Mouse (Mus musculus) lung, embryonic 16.5 days (tissue): Measurements from ENCODE around the gene Olfr237-ps1. TPM values are rescaled to one million over a fixed set of nuclear protein-coding genes. Genes with fewer than 3 reads are reported as not detected.
"Not testable (repeated sequence)": the region's sequence is repeated elsewhere in the genome, so short reads cannot be mapped to it uniquely, and the experiment has no call there.

Source experiments
- ATAC-seq: fragments of 200-750 bp; cut with Nextera tagmentation; 2 replicates; pipeline ENCODE4 v1.8.0; 2017; ENCODE audit warnings: low read depth, mild to moderate bottlenecking, moderate library complexity
- H3K27ac ChIP-seq: fragments of 300-500 bp; sonication (generic); 2 replicates; pipeline ENCODE4 v1.5.1; 2014; ENCODE audit warnings: mild to moderate bottlenecking, control low read depth, low read length
- H3K27me3 ChIP-seq: fragments of 300-500 bp; sonication (generic); 2 replicates; pipeline ENCODE4 v1.6.1; 2014; ENCODE audit warnings: low read depth, low read length, mixed read lengths; ENCODE audit not compliant: control insufficient read depth, insufficient read depth
- H3K36me3 ChIP-seq: fragments of 300-500 bp; sonication (generic); 2 replicates; pipeline ENCODE4 v1.6.1; 2014; ENCODE audit warnings: low read length; ENCODE audit not compliant: control insufficient read depth, insufficient read depth
- H3K4me1 ChIP-seq: fragments of 300-500 bp; sonication (generic); replicated peaks from 2 replicates; pipeline ENCODE4 v1.6.1; 2014; ENCODE audit warnings: low read length, mixed read lengths; ENCODE audit not compliant: control insufficient read depth, insufficient read depth
- H3K4me2 ChIP-seq: fragments of 300-500 bp; sonication (generic); 2 replicates; pipeline ENCODE4 v1.6.1; 2014; ENCODE audit warnings: low read depth, low read length, control low read depth
- H3K4me3 ChIP-seq: fragments of 300-500 bp; sonication (generic); 2 replicates; pipeline ENCODE4 v1.5.1; 2014; ENCODE audit warnings: mild to moderate bottlenecking, low read length, control low read depth
- H3K9ac ChIP-seq: fragments of 300-500 bp; sonication (generic); 2 replicates; pipeline ENCODE4 v1.6.1; 2014; ENCODE audit warnings: low read length, control low read depth
- H3K9me3 ChIP-seq: fragments of 300-500 bp; sonication (generic); 2 replicates; pipeline ENCODE4 v1.6.1; 2016; ENCODE audit warnings: low read length; ENCODE audit not compliant: control insufficient read depth
- WGBS: fragments of 180-500 bp; shearing (Covaris S2); extraction: QIAGEN DNeasy Blood & Tissue Kit; methylation state at CpG from one replicate; pipeline ENCODE4 v1.1.7; 2014; 5-methylcytosine and 5-hydroxymethylcytosine counted together
- polyA plus RNA-seq: library from polyadenylated mRNA; unstranded; fragments of >200 nt; fragmentation: Nextera tagmentation; extraction: Ambion mirVana; gene quantifications from 2 replicates; pipeline ENCODE4 v1.2.1, GENCODE M21; 2015

Gene Olfr237-ps1
- not detected in 2 replicates for polyA plus RNA-seq

- WGBS, result 84% methylated on average over 2 of the region's 2 CpGs
Observed at GRCm38 (mm10) chr6:43146267-43146666, at the start of gene Olfr237-ps1. Gene Olfr237-ps1 (plus strand): TSS chr6:43146567.

DNA sequence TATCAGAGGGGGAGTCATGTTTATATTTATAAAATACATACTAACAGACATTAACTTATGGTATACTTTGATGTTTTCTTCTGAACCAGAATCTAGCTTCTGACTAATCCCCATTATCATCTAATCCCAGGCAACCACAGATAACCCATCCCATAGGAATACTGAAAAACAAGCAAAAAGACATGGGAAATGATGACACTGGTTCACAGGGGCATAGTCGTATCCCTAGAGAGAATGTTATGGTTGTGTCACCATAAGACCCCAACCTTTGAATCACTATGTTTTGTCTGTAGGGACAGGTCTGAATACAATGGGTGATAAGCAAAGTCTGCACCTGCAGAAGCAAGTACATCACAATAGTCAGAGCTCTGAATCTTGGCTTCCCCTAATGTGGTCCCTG, 40.3 kb upstream of the Olfr237-ps1 start, which contains the start of gene Olfr441:
Olfr441 (plus strand) TSS at position 301 of the 400 bp plus-strand sequence.
- H3K9ac ChIP-seq, H3K4me3 ChIP-seq, H3K4me1 ChIP-seq, ATAC-seq, H3K27me3 ChIP-seq, H3K9me3 ChIP-seq, H3K4me2 ChIP-seq, H3K27ac ChIP-seq, H3K36me3 ChIP-seq: not testable (repeated sequence)
- WGBS, result 81% methylated on average over 1 of the region's 1 CpGs

More at GRCm38 (mm10) chr6:43146267-43146666, at the start of gene Olfr237-ps1:
- H3K27me3 ChIP-seq, ATAC-seq, H3K9me3 ChIP-seq, H3K27ac ChIP-seq, H3K9ac ChIP-seq, H3K4me2 ChIP-seq, H3K4me3 ChIP-seq, H3K36me3 ChIP-seq, H3K4me1 ChIP-seq: not testable (repeated sequence)

- H3K36me3 ChIP-seq, result no peaks in the 10 kb centered on the region
- 49% methylated on average over 1 of the region's 1 CpGs for WGBS
Observed at GRCm38 (mm10) chr6:43159502-43159901, 13.1 kb downstream of the Olfr237-ps1 start.

GRCm38 (mm10) chr6:43162982-43163381, 16.6 kb downstream of the Olfr237-ps1 start, which contains the start of gene Olfr437:
Gene Olfr437 (plus strand): TSS chr6:43163282.
- no peaks in the 10 kb centered on the region for H3K9me3 ChIP-seq
- H3K27me3 ChIP-seq, result no peaks in the 10 kb centered on the region
- no peaks in the 10 kb centered on the region for H3K36me3 ChIP-seq
- no peak for ATAC-seq
- WGBS, result 61% methylated on average over 3 of the region's 3 CpGs
- no peak within 1 kb of the TSS for H3K27ac ChIP-seq
- H3K9ac ChIP-seq, result no peak within 1 kb of the TSS
- no peak within 1 kb of the TSS for H3K4me2 ChIP-seq
- no peak within 1 kb of the TSS for H3K4me3 ChIP-seq
- no peaks in the 10 kb centered on the region for H3K4me1 ChIP-seq

More at GRCm38 (mm10) chr6:43159502-43159901, 13.1 kb downstream of the Olfr237-ps1 start:
- H3K4me3 ChIP-seq, result no peak overlapping the region
- no peak overlapping the region for H3K27ac ChIP-seq
- no peaks in the 10 kb centered on the region for H3K4me1 ChIP-seq
- no peaks in the 10 kb centered on the region for H3K27me3 ChIP-seq
- H3K9ac ChIP-seq, result no peak overlapping the region
- H3K4me2 ChIP-seq, result no peak overlapping the region
- ATAC-seq, result no peak
- no peaks in the 10 kb centered on the region for H3K9me3 ChIP-seq

- Histone ChIP-seq H3K4me1 (no peaks in the 10 kb centered on the region), H3K27ac (no peak overlapping the region), H3K36me3 (no peaks in the 10 kb centered on the region), H3K4me3 (no peak overlapping the region), H3K9ac (no peak overlapping the region), H3K9me3 (no peaks in the 10 kb centered on the region), H3K4me2 (no peak overlapping the region), H3K27me3 (no peaks in the 10 kb centered on the region)
- no peak for ATAC-seq
- WGBS, result 85% methylated on average over 4 of the region's 4 CpGs
Observed at GRCm38 (mm10) chr6:43167246-43167645, 20.9 kb downstream of the Olfr237-ps1 start.

DNA sequence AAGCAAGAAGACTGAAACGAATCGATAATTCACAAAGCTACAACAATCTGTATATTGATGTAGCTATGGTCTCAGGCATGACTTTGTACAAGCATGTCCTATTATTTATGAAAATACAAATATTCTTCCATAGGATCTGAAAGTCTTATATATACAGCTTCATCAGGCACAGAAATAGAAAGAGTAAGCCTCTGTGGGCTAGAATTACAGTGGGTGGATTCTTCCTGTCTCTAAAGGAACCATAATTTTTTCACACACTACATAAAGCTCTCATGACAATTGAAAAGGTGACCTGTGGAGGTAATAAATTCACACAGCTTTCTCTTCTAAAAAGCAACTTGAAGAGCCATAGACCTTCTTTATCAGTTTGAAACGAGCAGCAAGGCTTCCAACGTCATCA, 25.5 kb downstream of the Olfr237-ps1 start, which contains the start of gene Olfr13:
Olfr13 (plus strand) TSS at position 301 of the 400 bp plus-strand sequence.
- Histone ChIP-seq H3K9ac (no peak within 1 kb of the TSS), H3K27ac (no peak within 1 kb of the TSS), H3K4me1 (no peaks in the 10 kb centered on the region), H3K9me3 (no peaks in the 10 kb centered on the region), H3K36me3 (no peaks in the 10 kb centered on the region), H3K4me3 (no peak within 1 kb of the TSS), H3K4me2 (no peak within 1 kb of the TSS), H3K27me3 (no peaks in the 10 kb centered on the region)
- no peak for ATAC-seq
- WGBS, result 50% methylated on average over 4 of the region's 4 CpGs

DNA sequence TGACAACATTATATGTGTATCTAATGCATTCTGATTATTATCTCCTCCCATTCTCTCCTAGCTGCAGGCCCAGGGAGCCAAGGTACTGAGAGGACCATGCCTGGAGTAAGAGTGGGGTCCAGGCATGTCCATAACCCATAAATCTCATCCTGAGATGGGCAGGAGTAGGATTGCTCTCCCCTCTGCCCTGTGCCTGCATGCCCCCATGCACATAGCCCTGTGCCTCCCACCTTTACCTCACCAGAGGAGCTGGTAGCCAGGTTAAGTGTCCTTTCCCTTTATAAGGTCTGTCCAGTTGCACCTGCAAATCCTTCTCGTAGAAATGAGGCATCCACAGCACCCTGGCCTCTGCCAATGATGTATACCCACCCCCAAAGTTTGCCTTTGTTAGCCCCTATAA, 31.8 kb downstream of the Olfr237-ps1 start:
- no peak for ATAC-seq
- Histone ChIP-seq H3K27ac (no peak overlapping the region), H3K4me1 (no peaks in the 10 kb centered on the region), H3K9me3 (no peaks in the 10 kb centered on the region), H3K4me2 (no peak overlapping the region), H3K27me3 (no peaks in the 10 kb centered on the region), H3K36me3 (no peaks in the 10 kb centered on the region), H3K4me3 (no peak overlapping the region), H3K9ac (no peak overlapping the region)
- WGBS, result 59% methylated on average over 1 of the region's 1 CpGs

- Histone ChIP-seq H3K36me3 (no peaks in the 10 kb centered on the region), H3K4me3 (no peak overlapping the region), H3K9ac (no peak overlapping the region), H3K27me3 (no peaks in the 10 kb centered on the region), H3K9me3 (no peaks in the 10 kb centered on the region), H3K4me2 (no peak overlapping the region), H3K27ac (no peak overlapping the region), H3K4me1 (no peaks in the 10 kb centered on the region)
- 32% methylated on average over 6 of the region's 6 CpGs for WGBS
- no peak for ATAC-seq
Observed at GRCm38 (mm10) chr6:43178584-43179501, 32.5 kb downstream of the Olfr237-ps1 start.

GRCm38 (mm10) chr6:43190986-43191385, 44.6 kb downstream of the Olfr237-ps1 start:
- peak overlapping the region; percentile 59 for H3K27ac ChIP-seq
- peak; percentile 73 for ATAC-seq
- no peaks in the 10 kb centered on the region for H3K27me3 ChIP-seq
- 30% methylated on average over 3 of the region's 3 CpGs for WGBS
- H3K4me2 ChIP-seq, result no peak overlapping the region
- no peak overlapping the region for H3K4me3 ChIP-seq
- no peak overlapping the region for H3K9ac ChIP-seq
- H3K36me3 ChIP-seq, result no peaks in the 10 kb centered on the region
- H3K9me3 ChIP-seq, result no peaks in the 10 kb centered on the region
- no peaks in the 10 kb centered on the region for H3K4me1 ChIP-seq
